Mouse (Mus musculus) heart, embryonic 10.5 days (tissue): ENCODE data around the gene Fam222b. TPM values are rescaled to one million over a fixed set of nuclear protein-coding genes. Genes with fewer than 3 reads are reported as not detected.
"Not testable (repeated sequence)": the region's sequence is repeated elsewhere in the genome, so short reads cannot be mapped to it uniquely, and the experiment has no call there.

Source experiments
- DNase-seq: peaks from one replicate; pipeline ENCODE4 v3.0.0-alpha.2; 2017; ENCODE audit warnings: low spot score
- H3K27ac ChIP-seq: fragments of 300-500 bp; sonication (generic); 2 replicates; pipeline ENCODE4 v1.5.1; 2016; ENCODE audit warnings: mild to moderate bottlenecking
- H3K27me3 ChIP-seq: fragments of 300-500 bp; sonication (generic); 2 replicates; pipeline ENCODE4 v1.6.1; 2016; ENCODE audit warnings: mild to moderate bottlenecking; ENCODE audit not compliant: poor library complexity, insufficient read depth, severe bottlenecking
- H3K36me3 ChIP-seq: fragments of 300-500 bp; sonication (generic); 2 replicates; pipeline ENCODE4 v1.6.1; 2016; ENCODE audit warnings: mild to moderate bottlenecking, moderate library complexity
- H3K4me1 ChIP-seq: fragments of 300-500 bp; sonication (generic); 2 replicates; pipeline ENCODE4 v1.6.1; 2016; ENCODE audit warnings: mild to moderate bottlenecking
- H3K4me3 ChIP-seq: fragments of 300-500 bp; sonication (generic); 2 replicates; pipeline ENCODE4 v1.5.1; 2016; ENCODE audit warnings: mild to moderate bottlenecking, moderate library complexity
- H3K9me3 ChIP-seq: fragments of 300-500 bp; sonication (generic); 2 replicates; pipeline ENCODE4 v1.6.1; 2016; ENCODE audit warnings: mild to moderate bottlenecking, moderate library complexity
- WGBS: fragments of 180-500 bp; shearing (Covaris S2); methylation state at CpG from one replicate; pipeline ENCODE4 v1.1.7; 2016; 5-methylcytosine and 5-hydroxymethylcytosine counted together
- polyA plus RNA-seq: library from polyadenylated mRNA; unstranded; fragments of >200 nt; fragmentation: Nextera tagmentation; extraction: Ambion mirVana; gene quantifications from 2 replicates; pipeline ENCODE4 v1.2.1, GENCODE M21; 2016

Gene Fam222b
- polyA plus RNA-seq, 1 experiment from 2014 or later = 24.0 TPM

GRCm38 (mm10) chr11:78125691-78126090 is 31.2 kb downstream of the Fam222b start:
- Histone ChIP-seq H3K36me3 (no peaks in the 10 kb centered on the region), H3K4me1 (peaks cover 8% of the 10 kb centered on the region), H3K9me3 (no peaks in the 10 kb centered on the region), H3K27ac (no peak overlapping the region), H3K27me3 (no peaks in the 10 kb centered on the region), H3K4me3 (no peak overlapping the region)
- no peak for DNase-seq
- WGBS = 80% methylated on average over 6 of the region's 6 CpGs

DNA sequence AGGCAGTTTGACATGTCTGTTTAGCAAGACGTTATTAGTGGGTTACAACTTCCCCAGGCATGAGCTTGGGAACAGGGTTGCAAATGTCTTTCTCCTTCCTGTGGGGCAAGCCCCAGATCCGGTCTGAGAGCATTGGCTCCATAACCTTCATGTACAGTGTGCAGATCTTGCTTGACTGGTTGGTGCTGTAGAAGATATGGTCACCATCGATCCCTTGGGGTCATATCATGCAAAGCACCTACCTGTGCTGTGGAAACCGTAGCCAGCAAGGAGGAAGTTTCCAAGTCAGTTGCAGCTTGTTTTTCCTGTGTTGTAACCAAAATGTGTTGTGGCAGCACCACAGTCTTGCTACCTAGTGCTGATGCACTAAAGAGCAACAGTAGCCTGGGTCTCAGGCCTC is 32.3 kb downstream of the Fam222b start:
- H3K9me3 ChIP-seq = no peaks in the 10 kb centered on the region
- no peak overlapping the region for H3K27ac ChIP-seq
- H3K4me1 ChIP-seq = peaks cover 5% of the 10 kb centered on the region
- 0 out of 2 replicates have a peak, but pooled peaks cover 7% of the 10 kb centered on the region for H3K36me3 ChIP-seq
- no peak overlapping the region for H3K4me3 ChIP-seq
- DNase-seq = no peak
- H3K27me3 ChIP-seq = no peaks in the 10 kb centered on the region
- WGBS = 86% methylated on average over 4 of the region's 4 CpGs

DNA sequence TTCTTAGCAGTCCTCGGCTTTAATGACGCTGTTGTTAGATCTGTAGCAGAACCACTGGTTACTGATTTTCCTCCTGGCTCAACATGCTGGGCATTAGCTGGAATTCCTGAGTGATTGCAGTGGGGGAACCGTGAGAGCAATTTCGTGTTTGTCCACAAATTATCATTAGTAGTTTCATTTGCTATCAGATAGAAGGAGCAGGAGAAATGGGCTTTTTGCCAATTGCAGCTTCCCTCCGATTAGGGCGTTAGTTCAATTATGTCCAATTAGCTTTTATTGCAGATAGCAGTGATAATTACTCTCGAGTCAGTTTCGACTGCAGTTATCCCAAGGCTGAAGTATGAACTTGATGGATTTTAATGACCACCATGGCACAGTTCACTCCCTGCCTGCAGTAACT is 35.0 kb downstream of the Fam222b start:
- H3K27ac ChIP-seq = no peak overlapping the region
- DNase-seq = no peak
- H3K9me3 ChIP-seq = no peaks in the 10 kb centered on the region
- no peak overlapping the region for H3K4me3 ChIP-seq
- H3K36me3 ChIP-seq = 0 out of 2 replicates have a peak, but pooled peaks cover 9% of the 10 kb centered on the region
- WGBS = 76% methylated on average over 8 of the region's 8 CpGs
- no peaks in the 10 kb centered on the region for H3K27me3 ChIP-seq
- H3K4me1 ChIP-seq = peaks cover 21% of the 10 kb centered on the region

DNA sequence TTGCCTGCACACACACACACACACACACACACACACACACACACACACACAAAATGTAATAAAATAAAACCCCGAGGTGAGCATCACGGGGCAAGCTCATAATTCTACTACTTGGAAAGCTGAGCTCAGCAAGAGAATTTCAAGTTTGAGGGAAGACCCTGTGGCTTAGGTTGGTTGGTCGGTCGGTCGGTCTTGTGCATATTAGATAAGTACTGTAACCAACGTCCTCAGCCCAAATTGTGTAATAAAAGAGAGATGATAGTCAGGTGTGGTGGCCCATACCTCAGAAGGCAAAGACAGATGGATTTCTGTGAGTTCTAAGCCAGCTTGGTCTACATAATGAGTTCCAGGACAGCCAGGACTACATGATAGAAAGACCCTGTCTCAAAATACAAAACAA is 39.5 kb downstream of the Fam222b start:
- H3K27me3 ChIP-seq = no peaks in the 10 kb centered on the region
- peaks cover 34% of the 10 kb centered on the region for H3K4me1 ChIP-seq
- no peak overlapping the region for H3K27ac ChIP-seq
- no peak overlapping the region for H3K4me3 ChIP-seq
- DNase-seq = no peak
- H3K36me3 ChIP-seq = 0 out of 2 replicates have a peak, but pooled peaks cover 12% of the 10 kb centered on the region
- no peaks in the 10 kb centered on the region for H3K9me3 ChIP-seq
- 87% methylated on average over 6 of the region's 6 CpGs for WGBS

GRCm38 (mm10) chr11:78134344-78134743 is 39.9 kb downstream of the Fam222b start:
- no peak overlapping the region for H3K27ac ChIP-seq
- H3K27me3 ChIP-seq = no peaks in the 10 kb centered on the region
- no peaks in the 10 kb centered on the region for H3K9me3 ChIP-seq
- 0 out of 2 replicates have a peak, but pooled peaks cover 12% of the 10 kb centered on the region for H3K36me3 ChIP-seq
- WGBS = 84% methylated on average over 3 of the region's 3 CpGs
- DNase-seq = no peak
- H3K4me3 ChIP-seq = no peak overlapping the region
- peaks cover 30% of the 10 kb centered on the region for H3K4me1 ChIP-seq

GRCm38 (mm10) chr11:78135314-78135713 is 40.9 kb downstream of the Fam222b start:
- H3K27ac ChIP-seq, H3K4me3 ChIP-seq, DNase-seq, H3K27me3 ChIP-seq, H3K9me3 ChIP-seq: not testable (repeated sequence)
- Histone ChIP-seq H3K36me3 (0 out of 2 replicates have a peak, but pooled peaks cover 12% of the 10 kb centered on the region), H3K4me1 (peaks cover 33% of the 10 kb centered on the region)
- 90% methylated on average over 7 of the region's 7 CpGs for WGBS

- no peak for DNase-seq
- Histone ChIP-seq H3K27ac (no peak overlapping the region), H3K36me3 (0 out of 2 replicates have a peak, but pooled peaks cover 11% of the 10 kb centered on the region), H3K27me3 (no peaks in the 10 kb centered on the region), H3K9me3 (no peaks in the 10 kb centered on the region), H3K4me3 (no peak overlapping the region), H3K4me1 (peaks cover 41% of the 10 kb centered on the region)
- 75% methylated on average over 1 of the region's 1 CpGs for WGBS
Measured at GRCm38 (mm10) chr11:78136132-78136531, 41.7 kb downstream of the Fam222b start.

- peak overlapping the region; percentile 25; the same call in 1 of the 2 replicates for H3K27ac ChIP-seq
- H3K9me3 ChIP-seq = no peaks in the 10 kb centered on the region
- H3K27me3 ChIP-seq = no peaks in the 10 kb centered on the region
- H3K4me1 ChIP-seq = peaks cover 41% of the 10 kb centered on the region
- 71% methylated on average over 4 of the region's 4 CpGs for WGBS
- no peak overlapping the region; the same call in 1 of the 2 replicates for H3K4me3 ChIP-seq
- no peak for DNase-seq
- 0 out of 2 replicates have a peak, but pooled peaks cover 3% of the 10 kb centered on the region for H3K36me3 ChIP-seq
Measured at GRCm38 (mm10) chr11:78137584-78137983, 43.1 kb downstream of the Fam222b start.

DNA sequence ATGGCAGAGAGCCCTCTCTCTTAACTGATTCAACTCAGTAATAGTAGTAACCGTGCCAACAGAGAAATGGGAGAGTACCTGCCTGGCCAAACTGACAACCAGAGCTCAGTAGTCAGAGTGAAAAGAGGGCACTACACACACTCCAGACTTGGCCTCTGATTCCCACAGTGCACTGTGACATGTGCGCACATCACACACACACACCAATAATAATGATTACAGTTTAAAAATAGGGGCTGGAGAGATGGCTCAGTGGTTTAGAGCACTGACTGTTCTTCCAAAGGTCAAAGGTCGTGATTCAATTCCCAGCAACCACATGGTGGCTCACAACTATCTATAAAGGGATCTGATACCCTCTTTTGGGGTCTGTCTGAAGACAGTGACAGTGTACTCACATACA is 43.6 kb downstream of the Fam222b start:
- no peak for DNase-seq

DNA sequence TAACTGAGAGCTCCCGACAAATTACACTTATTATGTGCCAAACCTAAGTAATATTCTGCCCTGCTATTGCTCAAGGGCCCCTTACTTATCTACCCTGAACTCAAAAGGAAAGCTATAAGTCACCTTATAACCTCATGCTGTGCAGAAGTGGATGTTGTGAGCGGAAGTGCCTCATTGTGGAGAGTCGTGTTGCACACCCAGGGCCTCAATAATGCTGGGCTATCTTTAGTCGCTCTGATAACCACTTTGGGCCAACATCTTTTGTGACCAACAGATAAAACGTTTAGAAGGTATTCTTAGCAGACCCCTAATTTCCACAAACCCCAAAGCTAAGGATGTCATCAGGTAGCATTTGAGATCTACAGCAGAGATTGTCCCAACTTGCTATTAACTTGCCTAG is 46.2 kb downstream of the Fam222b start:
- H3K4me1 ChIP-seq = peaks cover 29% of the 10 kb centered on the region
- H3K9me3 ChIP-seq = no peaks in the 10 kb centered on the region
- H3K27me3 ChIP-seq = no peaks in the 10 kb centered on the region
- WGBS = 42% methylated on average over 5 of the region's 5 CpGs
- DNase-seq = no peak
- H3K27ac ChIP-seq = no peak overlapping the region
- no peak overlapping the region for H3K4me3 ChIP-seq
- H3K36me3 ChIP-seq = peaks cover 32% of the 10 kb centered on the region

More for the DNA sequence above, 43.6 kb downstream of the Fam222b start:
- H3K36me3 ChIP-seq = peaks cover 6% of the 10 kb centered on the region
- H3K27me3 ChIP-seq = no peaks in the 10 kb centered on the region
- no peak overlapping the region for H3K4me3 ChIP-seq
- peak overlapping the region; percentile 25; the same call in 1 of the 2 replicates for H3K27ac ChIP-seq
- peaks cover 37% of the 10 kb centered on the region for H3K4me1 ChIP-seq
- no peaks in the 10 kb centered on the region for H3K9me3 ChIP-seq
- 79% methylated on average over 3 of the region's 3 CpGs for WGBS

DNA sequence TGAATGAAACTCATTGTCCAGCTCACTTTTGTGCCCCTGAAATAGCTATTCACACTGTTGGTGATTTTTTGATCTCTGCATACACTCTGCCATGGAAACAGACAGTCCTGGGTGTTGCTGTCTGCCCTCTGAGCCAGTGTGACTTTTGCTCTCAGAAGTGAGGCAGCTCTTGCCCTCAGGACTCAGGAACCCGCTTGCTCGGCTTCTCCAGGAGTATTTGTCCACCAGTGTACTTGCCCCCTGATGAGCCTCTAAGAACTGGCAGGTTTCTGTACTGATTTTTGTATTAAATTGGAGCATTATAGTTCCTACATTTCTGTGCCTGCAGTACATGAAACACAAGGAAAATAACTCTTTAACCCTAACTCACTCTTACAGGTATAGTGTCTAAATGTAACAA is 49.1 kb downstream of the Fam222b start:
- peaks cover 54% of the 10 kb centered on the region for H3K36me3 ChIP-seq
- H3K9me3 ChIP-seq = no peaks in the 10 kb centered on the region
- H3K4me3 ChIP-seq = no peak overlapping the region
- DNase-seq = no peak
- peaks cover 16% of the 10 kb centered on the region for H3K4me1 ChIP-seq
- 92% methylated on average over 2 of the region's 2 CpGs for WGBS
- no peak overlapping the region for H3K27ac ChIP-seq
- H3K27me3 ChIP-seq = no peaks in the 10 kb centered on the region

DNA sequence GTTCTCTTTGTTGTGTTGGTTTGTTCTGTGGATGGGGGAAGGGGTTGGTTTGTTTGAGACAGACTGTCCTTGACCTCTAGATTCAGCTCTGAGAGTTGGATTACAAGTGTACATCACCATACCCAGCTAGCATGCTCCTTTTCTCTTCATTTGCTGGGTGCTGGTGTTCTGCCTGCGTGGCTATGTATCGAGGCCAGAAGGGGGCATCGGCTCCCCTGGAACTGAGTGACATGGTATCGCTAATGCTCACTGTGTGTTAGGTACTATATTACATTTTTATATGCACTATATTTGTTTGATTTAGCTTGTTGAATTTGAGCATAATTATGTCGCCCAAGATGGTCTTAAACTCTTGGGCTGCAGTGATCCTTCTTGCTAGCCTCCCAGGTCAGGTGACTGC is 51.7 kb downstream of the Fam222b start:
- H3K36me3 ChIP-seq = peaks cover 78% of the 10 kb centered on the region
- H3K27ac ChIP-seq = no peak overlapping the region
- no peaks in the 10 kb centered on the region for H3K9me3 ChIP-seq
- H3K4me1 ChIP-seq = peaks cover 4% of the 10 kb centered on the region; the same call in 1 of the 2 replicates
- no peak for DNase-seq
- 89% methylated on average over 5 of the region's 5 CpGs for WGBS
- no peak overlapping the region for H3K4me3 ChIP-seq
- no peaks in the 10 kb centered on the region for H3K27me3 ChIP-seq

GRCm38 (mm10) chr11:78146707-78147543 is 52.5 kb downstream of the Fam222b start:
- H3K4me1 ChIP-seq = peaks cover under 1% of the 10 kb centered on the region; the same call in 1 of the 2 replicates
- H3K4me3 ChIP-seq = no peak overlapping the region
- H3K36me3 ChIP-seq = peaks cover 83% of the 10 kb centered on the region
- H3K27ac ChIP-seq = no peak overlapping the region
- no peaks in the 10 kb centered on the region for H3K27me3 ChIP-seq
- WGBS = 89% methylated on average over 6 of the region's 6 CpGs
- no peak for DNase-seq
- no peaks in the 10 kb centered on the region for H3K9me3 ChIP-seq
